Mouse (Mus musculus) cerebellum, adult (tissue): Measurements from ENCODE around the gene Ttc7b.
A peak's percentile ranks its signal among the peaks of the same experiment; 100 is the strongest.

Experiments used
- ATAC-seq: cut with Nextera tagmentation; 2 replicates; pipeline ENCODE4 v1.9.2; 2017; ENCODE audit warnings: mild to moderate bottlenecking, moderate library complexity, mixed read lengths; ENCODE audit not compliant: insufficient number of reproducible peaks, low FRiP score, low TSS enrichment

Gene Ttc7b

GRCm38 (mm10) chr12:100317936-100318335 lies 202.7 kb downstream of the Ttc7b start:
- no peak for ATAC-seq

DNA sequence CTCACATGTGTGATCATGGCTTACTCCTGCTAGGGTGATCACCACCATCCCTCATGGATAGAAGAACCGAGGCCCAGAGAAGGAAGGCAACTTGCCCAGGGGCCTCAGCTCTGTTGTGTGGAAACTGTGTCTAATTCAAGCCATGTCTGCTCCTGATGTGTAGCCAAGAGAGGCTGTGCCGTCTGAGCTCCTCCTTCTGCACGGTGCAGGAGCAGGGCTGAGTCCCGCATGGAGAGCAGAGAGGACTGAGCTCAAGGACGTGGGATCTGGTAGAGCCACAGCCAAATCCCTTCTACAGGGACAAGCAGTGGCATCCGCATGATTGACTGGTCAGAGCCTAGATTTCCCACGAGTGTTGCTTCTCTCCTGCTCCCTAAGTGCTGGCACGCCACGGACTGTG lies 204.5 kb downstream of the Ttc7b start:
- ATAC-seq = no peak

GRCm38 (mm10) chr12:100315119-100315885 lies 205.3 kb downstream of the Ttc7b start:
- no peak for ATAC-seq

DNA sequence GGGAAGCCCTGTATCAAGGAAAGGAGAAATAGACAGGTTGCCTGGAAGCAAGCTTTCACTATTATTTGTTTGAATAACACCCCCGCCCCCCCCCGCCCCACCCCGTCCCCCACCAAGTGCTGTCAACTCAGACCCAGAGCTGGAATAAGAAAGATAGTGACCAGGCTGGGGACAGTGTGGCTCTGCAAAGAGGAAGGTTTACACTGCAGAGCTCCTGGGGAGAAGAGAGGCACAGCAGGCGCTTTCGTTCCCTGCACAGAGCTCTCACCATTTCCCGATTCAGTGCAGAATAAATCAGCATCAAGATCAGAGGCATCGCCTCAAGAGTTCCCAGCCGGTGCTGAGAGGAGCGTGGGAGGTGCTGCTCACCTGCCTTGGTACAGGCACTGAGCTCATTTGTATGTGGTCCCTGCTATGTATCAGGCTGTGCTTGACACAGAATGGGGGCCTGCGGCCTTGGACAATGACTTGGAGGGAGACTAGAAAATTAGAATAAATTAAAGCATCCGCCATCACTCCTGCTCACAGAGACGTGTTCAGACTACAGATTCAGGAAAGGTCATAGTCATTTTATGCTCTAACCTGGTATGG lies 206.7 kb downstream of the Ttc7b start:
- no peak for ATAC-seq

- no peak for ATAC-seq
These were observed 207.4 kb downstream of the Ttc7b start for GRCm38 (mm10) chr12:100313209-100313608.

- ATAC-seq = peak; percentile 45
These were observed 209.9 kb downstream of the Ttc7b start for GRCm38 (mm10) chr12:100310471-100311392.

GRCm38 (mm10) chr12:100309201-100309600 lies 211.4 kb downstream of the Ttc7b start:
- ATAC-seq = no peak

GRCm38 (mm10) chr12:100307501-100308260 lies 212.9 kb downstream of the Ttc7b start:
- ATAC-seq = peak; percentile 52

DNA sequence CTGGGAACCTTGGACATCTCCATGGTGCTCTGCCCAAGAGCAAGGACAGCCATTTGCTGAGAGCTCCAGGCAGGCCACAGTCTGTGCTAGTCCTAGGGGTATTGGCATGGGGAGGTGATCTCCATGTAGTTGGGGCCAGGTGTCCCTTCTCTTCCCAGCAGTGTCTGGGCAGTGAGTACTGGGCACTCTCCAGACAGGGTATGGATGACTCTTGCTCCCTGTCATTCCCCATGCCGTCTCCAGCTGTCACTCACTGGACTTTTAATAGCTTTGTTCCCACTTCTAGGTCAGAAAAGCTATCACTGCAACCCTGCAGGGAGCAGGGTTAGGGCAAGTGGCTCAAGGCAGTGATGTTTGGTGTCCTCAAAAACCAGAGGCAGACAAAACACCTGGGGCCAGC lies 214.3 kb downstream of the Ttc7b start:
- no peak for ATAC-seq

DNA sequence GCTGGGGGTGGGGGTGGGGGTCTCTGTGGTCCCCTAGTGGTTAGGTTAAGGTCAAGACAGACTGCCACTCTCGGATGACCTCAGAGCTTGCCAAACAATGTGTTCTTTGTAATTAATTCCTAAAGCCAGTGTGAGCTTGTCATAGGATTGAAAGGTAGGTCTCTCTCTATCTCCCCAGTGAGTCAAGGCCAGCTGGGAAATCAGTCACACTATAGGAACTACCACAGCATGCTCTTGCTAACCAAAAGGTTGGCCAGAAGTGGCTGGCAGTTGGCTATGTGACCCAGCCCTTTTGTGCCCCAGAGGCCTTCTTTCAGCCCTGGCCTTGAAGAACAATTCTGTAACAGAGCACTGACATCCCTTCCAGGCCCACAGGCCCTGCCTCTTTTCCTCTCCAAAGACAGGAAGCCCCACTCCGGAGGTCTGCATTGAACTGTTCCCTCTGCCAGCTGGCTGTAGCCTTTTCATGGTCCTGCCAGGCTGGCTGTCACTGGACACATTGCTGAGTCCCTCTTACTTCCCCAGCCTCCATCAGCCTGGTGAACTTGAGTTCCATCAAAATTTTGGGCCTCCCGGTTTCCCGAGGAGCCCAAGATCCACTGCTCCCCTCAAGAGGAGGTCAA lies 215.5 kb downstream of the Ttc7b start:
- ATAC-seq = no peak

GRCm38 (mm10) chr12:100304280-100304679 lies 216.3 kb downstream of the Ttc7b start:
- no peak for ATAC-seq

DNA sequence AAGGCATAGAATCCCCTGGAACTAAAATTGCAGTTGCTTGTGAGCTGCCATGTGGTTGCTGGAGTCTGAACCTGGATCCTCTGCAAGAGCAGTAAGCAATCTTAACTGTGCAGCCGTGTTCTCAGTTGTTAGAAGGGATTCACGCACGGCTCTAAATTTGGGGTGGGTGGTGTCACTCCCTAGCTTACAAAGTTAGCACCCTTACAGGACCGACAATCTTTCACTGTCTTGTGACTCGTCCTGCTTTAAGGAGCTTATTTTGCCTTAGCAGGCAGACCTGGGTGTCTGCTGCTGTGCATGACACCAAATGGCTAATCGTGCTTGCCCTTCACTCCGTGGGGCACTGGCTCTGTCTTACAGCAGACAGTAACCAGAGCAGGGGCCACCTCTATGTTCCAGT lies 217.5 kb downstream of the Ttc7b start:
- no peak for ATAC-seq

DNA sequence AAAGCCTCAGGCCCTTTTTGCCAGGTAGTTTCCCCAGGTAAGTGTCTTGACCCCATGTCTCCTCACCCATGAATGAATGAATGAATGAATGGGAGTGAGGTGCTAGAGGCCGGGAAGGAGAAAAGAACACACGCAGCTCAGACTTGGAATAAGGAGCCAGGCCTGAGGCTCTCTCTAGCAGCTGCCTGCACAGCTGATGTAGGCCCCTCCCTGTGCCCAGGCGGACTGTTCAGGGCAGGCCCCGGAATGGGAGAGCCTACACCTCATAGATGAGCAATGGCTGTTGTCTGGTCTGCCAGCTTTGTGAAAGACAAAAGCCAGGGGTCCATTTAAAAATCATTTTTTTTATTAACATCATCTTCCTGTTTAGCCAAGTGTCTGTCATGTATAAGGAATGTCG lies 220.2 kb downstream of the Ttc7b start:
- ATAC-seq = no peak

GRCm38 (mm10) chr12:100299322-100299726 lies 221.3 kb downstream of the Ttc7b start:
- no peak for ATAC-seq

DNA sequence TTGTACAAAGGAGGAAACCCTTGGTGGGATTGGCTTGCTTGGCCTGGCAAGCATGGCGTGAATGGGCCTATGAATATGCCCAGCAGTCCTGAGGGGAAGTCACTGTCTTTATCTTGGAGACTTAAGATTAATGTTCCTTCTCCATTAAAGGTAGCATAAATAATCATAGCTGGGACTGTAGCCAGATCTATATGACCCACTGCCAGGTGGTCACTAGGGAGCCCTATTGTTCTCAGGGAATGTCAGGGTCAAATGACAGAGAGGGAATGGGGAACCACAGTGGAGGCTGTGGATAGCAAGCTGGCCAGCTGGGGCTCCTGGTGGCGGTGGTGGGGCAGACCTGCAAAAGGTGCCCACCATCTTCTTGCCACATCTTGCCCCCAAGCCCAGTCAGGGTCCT lies 221.8 kb downstream of the Ttc7b start:
- no peak for ATAC-seq

DNA sequence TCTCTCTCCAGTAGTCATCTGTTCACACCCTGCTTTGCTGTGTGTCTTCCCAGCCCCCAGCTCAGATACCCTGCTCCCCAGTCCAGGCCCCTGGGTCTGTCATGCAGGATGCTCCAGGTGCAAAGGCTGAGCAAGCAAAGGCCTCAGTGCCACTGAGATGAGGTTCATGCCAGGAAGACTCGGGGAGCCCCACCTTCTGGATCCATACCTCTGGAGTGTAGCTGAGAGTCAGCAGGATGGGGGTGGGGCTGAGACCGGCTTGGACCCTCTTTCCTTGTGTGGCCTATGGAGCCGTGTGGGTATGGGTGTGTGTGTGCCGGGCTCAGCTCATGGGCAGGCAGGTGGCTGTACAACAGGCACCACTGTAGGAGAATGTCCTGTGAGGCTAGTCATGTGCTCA lies 222.7 kb downstream of the Ttc7b start:
- ATAC-seq = no peak

DNA sequence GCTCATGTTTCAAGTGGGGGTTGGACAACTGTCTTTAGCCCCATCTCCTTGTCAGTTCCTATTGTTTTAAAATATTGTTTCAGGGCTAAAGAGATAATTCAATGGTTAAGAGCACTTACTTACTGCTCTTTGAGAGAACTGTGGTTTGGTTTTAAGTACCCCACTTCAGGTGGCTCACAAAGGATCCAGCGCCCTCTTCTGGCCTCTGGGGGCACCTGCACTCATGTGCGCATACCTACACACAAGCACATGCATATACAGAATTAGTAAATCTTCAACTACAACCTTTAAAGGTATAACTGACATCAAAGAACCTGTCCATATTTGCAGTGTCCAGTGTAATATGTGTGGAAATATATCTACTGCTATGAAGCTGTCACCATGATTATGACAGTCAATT lies 226.2 kb downstream of the Ttc7b start:
- ATAC-seq = no peak

- ATAC-seq = no peak
These were observed 226.7 kb downstream of the Ttc7b start for GRCm38 (mm10) chr12:100293956-100294355.

- ATAC-seq = no peak
These were observed 229.6 kb downstream of the Ttc7b start for GRCm38 (mm10) chr12:100290711-100291685.
